Mouse (Mus musculus) brain, embryonic 18.5 days (tissue): ENCODE measurements around the gene Exd1.
"Not testable (repeated sequence)": the region's sequence is repeated elsewhere in the genome, so short reads cannot be mapped to it uniquely, and the experiment has no call there.

Source experiments
- DNase-seq: peaks from one replicate; pipeline ENCODE4 v3.0.0-alpha.2; 2012; ENCODE audit warnings: low read depth, low spot score

The Exd1 gene

GRCm38 (mm10) chr2:119542106-119542505, 5.3 kb downstream of the Exd1 start:
- no peak for DNase-seq

- no peak for DNase-seq
Observed at GRCm38 (mm10) chr2:119538802-119539201, 8.6 kb downstream of the Exd1 start.

- DNase-seq = no peak
Observed at GRCm38 (mm10) chr2:119525422-119525821, 22.0 kb downstream of the Exd1 start.

- DNase-seq = no peak
Observed at GRCm38 (mm10) chr2:119523836-119524235, 23.6 kb downstream of the Exd1 start.

GRCm38 (mm10) chr2:119520550-119520949, 26.9 kb downstream of the Exd1 start:
- DNase-seq = no peak

- no peak for DNase-seq
Observed at GRCm38 (mm10) chr2:119516811-119517210, 30.6 kb downstream of the Exd1 start.

GRCm38 (mm10) chr2:119514026-119514522, 33.4 kb downstream of the Exd1 start:
- DNase-seq = no peak

- DNase-seq = no peak
Observed at GRCm38 (mm10) chr2:119512292-119512691, 35.1 kb downstream of the Exd1 start.

- no peak for DNase-seq
Observed at GRCm38 (mm10) chr2:119510856-119511255, 36.6 kb downstream of the Exd1 start.

- not testable (repeated sequence) for DNase-seq
Observed at GRCm38 (mm10) chr2:119508518-119508917, 38.9 kb downstream of the Exd1 start.

GRCm38 (mm10) chr2:119507108-119507507, 40.3 kb downstream of the Exd1 start:
- no peak for DNase-seq

- DNase-seq = no peak
Observed at GRCm38 (mm10) chr2:119500965-119501652, 46.3 kb downstream of the Exd1 start.

- no peak for DNase-seq
Observed at GRCm38 (mm10) chr2:119498859-119499258, 48.6 kb downstream of the Exd1 start.

- DNase-seq = no peak
Observed at GRCm38 (mm10) chr2:119496082-119496481, 51.3 kb downstream of the Exd1 start.

GRCm38 (mm10) chr2:119491953-119492352, 55.5 kb downstream of the Exd1 start:
- no peak for DNase-seq

GRCm38 (mm10) chr2:119486488-119486887, 60.9 kb downstream of the Exd1 start:
- no peak for DNase-seq

- no peak for DNase-seq
Observed at GRCm38 (mm10) chr2:119482307-119482706, 65.1 kb downstream of the Exd1 start.

- no peak for DNase-seq
Observed at GRCm38 (mm10) chr2:119478397-119478749, 69.1 kb downstream of the Exd1 start.

- peak; percentile 98 for DNase-seq
Observed at GRCm38 (mm10) chr2:119477571-119478396, 69.6 kb downstream of the Exd1 start, which contains the start of gene Ino80. Gene Ino80 (minus strand): TSS chr2:119477687.

GRCm38 (mm10) chr2:119476621-119477391, 70.6 kb downstream of the Exd1 start:
- peak; percentile 26 for DNase-seq

GRCm38 (mm10) chr2:119476166-119476565, 71.3 kb downstream of the Exd1 start:
- no peak for DNase-seq
